Mouse (Mus musculus): Measurements from ENCODE around the gene Sox1.

The Sox1 gene

DNA sequence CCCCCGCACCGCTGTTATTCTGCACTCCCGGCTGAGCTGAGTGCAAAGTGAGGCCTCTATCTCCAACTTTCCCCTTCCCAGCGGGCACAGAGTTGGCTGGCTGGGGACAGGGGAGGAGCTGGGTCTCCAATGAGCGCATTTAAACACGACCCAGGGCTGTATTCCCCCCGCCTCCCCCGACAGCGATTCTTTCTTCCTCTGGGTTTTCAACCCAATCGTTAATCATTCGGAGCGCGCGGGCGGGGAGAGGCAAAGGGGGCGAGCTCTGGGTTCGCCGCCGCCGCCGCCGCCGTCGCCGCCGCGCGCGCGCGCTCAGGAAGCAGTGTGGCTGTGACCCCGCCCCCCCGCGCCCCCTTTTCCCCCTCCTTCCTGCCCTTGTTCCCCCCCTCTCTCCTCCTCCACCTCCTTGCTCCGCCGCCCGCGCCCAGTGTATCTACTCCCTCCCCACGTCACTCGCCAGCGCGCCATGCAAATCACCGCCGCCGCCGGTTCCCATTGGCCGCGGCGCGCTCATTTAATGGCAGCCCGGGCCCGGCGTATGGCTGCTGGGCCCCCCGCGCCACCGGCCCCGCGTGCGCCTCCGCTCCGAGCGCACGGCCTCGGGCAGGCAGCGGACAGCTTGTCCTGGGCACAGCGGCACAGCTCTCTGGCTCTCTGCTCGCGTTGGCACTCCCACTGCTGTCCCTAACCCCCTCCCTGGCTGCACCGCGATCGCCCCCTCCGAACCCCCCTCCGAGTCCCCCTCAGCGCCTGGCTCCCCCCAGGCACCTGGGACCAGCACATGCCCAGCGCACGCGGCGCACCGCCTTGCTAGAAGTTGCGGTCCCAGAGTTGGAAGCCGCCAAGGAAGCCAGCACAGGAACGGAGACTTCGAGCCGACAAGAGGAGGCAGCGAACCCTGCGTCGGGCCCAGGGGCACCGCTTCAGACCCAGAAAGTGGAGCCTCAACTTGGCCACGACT is at the start of gene Sox1:
Sox1 (plus strand) TSS at position 225 of the 961 bp plus-strand sequence.
- peak in 1 of 2 experiments; percentile 62 for DNase-seq (ENCODE audit: low spot score in 2 of 2)

DNA sequence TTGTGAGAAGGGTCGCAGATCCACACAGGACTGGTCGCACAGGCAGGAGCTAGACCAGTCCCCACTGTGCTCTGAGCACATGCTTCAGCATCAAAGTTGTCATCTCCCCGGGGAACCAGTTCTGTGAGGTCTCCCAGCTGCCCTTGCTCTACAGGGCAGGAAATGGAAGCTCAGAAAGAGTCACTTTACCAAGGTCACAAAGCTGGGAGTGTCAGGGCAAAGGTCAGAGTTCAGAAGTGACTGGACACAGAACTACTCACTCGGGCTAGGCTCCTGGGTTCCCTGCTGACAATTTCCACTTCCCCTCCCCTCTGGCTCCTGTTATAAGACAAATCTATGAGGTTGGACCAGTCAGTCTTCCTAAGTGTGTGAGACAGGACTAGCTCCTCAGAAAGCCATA is 49.2 kb upstream of the Sox1 start:
- no peak for DNase-seq (ENCODE audit: low spot score in 2 of 2)

DNA sequence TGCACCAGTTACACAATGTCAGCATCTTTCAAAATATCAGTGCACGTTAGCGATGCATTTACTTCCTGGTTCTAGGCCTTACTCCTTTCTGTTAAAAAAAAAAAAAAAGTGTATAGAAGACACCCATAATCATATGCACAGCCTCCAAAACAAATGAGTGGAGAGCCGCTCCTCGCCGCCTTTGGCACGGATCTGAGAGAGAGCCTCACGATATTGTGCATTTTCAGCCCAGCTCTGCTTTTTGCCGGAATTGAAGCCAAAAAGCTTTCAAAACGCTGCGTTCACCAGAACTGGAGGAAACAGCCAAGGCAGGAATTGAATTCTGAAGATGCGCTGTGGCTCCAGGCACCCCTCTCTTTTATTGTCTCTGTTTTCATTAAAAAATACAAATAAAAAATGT is 48.2 kb upstream of the Sox1 start:
- DNase-seq (ENCODE audit: low spot score in 2 of 2), result no peak

DNA sequence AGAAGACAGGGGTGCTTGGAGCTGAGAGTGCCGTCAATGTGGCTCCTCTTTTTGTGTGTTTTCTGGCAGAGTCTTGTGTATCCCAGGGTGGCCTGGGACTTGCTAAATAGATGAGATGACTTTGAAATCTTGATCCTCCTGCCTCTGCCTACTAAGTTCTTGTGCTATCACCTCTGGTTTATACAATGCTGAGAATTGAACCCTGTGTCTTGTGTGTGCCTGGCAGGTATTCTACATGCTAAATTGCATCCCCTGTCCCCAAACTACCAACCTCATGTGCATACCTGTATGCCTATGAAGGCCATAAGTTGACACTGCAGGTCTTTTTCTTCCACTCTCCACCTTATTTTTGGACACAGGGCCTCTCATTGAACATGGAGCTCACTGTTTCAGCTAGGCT is 46.8 kb upstream of the Sox1 start:
- DNase-seq (ENCODE audit: low spot score in 2 of 2), result no peak

DNA sequence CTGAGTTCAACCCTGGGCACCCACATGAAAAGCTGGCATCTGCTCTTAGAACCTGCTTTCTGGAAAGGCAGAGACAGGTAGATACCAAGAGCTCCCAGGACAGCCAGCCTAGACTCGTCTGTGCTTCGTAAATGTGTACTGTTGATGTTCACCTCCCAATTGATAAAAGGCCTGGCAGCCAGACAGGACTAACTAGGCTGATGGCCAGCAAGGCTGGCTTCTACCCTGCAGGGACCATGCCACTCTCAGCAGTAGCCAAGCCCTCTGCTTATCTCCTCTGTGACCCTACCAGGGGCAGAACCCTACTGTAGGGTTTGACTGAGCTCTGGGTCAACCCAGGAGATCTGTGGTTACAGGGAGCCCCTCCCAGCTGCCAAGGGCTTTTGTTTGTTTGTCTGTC is 45.5 kb upstream of the Sox1 start:
- DNase-seq (ENCODE audit: low spot score in 2 of 2), result no peak

DNA sequence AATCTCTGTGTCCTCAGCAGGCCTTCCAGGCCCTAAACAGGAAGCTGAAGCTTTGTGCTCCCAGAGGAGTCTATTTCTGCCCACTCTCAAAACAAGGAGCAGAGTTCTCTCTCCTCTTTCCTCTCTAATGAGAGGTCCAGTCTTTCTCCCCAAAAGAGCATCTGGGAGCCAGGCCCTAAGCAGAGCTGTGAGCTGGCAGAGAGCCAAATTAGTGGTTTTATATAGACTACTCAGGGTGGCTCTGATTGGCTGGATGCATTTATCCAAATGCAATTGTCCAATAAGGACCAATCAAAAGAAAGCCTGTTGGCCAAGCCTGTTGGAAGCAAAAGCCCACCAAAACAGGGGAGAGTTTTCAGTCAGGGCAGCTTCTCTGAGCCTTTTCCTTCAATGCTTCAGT is 44.0 kb upstream of the Sox1 start:
- no peak for DNase-seq (ENCODE audit: low spot score in 2 of 2)

DNA sequence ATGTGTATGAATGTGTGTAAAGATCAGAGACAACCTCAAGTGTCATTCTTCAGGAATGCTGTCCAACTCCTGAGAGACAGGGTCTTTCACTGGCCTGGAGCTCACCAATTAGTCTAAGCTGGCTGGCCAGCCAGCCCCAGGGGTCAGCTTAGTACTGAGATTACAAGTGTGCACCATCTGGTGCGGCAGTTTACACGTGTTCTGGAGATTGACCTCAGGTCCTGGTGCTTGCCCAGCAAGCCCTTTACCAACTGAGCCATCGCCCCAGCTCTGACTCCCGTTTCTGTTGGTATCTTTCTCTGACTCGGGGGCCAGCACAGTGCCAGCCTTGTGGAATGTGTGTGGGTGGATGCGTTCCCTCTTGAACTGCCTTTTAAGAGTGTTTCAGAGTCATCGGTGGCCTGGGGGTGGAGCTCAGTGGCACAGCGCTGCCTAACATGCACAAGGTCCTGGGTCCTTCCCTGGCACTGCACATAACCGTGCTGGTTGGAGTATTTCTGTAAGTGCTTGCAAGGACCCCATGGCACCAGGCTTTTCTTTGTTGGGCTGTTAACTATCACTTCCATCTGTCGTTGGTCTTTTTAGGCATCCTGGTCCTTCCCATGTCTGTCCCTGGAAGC is 40.6 kb upstream of the Sox1 start:
- DNase-seq (ENCODE audit: low spot score in 2 of 2), result no peak

DNA sequence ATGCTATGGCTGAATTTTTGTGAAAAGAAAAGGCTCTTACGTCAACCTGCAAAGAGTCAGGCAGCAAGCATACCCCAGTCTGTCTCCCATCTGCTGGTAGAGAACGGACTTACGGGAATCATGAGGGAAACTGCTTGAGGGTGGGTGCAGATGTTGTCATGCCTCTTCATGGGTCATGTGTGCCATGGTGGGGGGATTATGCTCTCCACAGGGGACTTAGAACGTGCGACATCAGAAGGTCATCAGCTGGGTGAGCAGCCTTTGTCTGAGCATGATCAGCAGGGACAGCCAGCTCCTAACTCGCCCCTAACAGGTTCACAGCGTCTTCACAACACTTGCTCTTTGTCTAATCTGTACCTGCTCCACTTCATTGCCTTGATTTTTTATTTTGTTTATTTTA is 26.9 kb upstream of the Sox1 start:
- no peak for DNase-seq (ENCODE audit: low spot score in 2 of 2)

DNA sequence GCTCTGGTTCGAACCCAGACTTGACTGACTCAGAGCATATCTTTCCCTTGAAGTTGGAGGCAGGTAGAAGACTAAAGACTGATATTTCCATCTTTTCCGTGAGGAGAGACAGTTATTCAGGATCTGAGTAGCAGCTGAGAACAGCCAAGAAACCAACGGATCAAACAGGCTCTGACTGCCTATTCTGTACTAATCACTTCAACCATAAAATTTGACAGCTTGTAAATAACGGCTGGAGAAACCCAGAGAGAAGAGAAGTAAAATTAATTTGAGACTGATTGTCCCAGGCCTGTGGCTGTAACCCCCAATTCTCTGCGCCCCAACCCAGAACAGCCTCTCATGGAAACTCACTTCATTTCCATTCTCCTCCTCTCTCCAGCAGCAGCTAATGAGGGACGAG is 26.2 kb upstream of the Sox1 start:
- no peak for DNase-seq (ENCODE audit: low spot score in 2 of 2)

DNA sequence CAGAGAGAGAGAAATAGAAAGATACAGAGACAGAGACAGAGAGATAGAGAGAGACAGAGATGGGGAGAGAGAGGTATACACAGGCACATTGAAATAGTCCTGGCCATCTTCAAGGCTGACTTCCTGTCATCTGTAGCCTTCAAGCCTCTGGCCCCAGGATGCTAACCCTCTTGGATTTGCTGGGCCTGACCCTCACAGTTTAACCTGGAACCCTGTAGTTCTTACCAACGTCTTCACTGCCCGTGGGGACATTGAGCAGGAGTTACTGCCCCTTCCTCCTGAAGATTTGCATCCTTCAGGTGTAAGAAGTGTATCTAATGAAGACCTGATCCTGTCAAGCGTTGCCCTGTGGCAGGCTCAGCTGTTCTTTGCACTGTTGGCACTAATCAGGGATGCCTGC is 14.0 kb upstream of the Sox1 start:
- no peak for DNase-seq (ENCODE audit: low spot score in 2 of 2)

DNA sequence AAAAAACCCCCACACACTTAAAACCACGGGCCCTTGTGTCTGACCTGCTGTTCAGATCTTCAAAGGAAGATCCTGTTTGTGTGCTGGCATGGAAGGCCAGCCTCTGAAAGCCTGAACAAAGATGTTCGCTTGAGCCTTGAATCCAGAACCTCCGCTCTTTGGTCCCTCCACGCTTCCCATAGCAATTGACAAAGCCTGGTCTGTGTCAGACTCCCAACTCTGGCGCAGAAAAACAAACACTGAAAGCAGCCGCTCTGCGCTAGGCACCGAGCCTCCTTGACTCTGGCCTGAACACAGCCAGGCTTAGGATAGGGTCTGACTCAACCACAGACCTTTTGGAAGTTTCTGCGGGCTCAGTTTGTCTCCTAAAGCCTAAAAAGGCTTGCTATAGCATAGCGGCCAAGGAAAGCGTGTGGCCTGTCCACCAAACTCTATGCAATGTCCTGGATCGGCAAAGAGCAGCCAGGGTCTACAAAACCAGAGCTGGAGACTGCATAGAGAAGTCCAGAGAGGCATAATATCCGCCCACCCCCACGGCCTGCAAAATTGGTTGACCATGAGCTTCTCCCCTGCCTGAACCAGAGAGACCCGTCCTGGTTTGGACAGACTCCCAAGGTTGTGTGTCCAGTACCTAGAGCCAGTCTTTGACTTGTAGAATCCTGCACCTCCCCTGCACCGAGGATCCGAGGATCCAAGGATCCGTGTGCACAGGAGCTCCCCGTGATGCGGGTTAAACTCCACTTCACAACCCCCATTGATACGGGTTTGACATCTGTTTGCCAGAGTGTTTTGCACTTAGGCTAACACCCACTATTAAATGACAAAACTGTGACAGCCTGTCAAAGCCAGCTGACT is 12.2 kb upstream of the Sox1 start:
- no peak for DNase-seq (ENCODE audit: low spot score in 2 of 2)

DNA sequence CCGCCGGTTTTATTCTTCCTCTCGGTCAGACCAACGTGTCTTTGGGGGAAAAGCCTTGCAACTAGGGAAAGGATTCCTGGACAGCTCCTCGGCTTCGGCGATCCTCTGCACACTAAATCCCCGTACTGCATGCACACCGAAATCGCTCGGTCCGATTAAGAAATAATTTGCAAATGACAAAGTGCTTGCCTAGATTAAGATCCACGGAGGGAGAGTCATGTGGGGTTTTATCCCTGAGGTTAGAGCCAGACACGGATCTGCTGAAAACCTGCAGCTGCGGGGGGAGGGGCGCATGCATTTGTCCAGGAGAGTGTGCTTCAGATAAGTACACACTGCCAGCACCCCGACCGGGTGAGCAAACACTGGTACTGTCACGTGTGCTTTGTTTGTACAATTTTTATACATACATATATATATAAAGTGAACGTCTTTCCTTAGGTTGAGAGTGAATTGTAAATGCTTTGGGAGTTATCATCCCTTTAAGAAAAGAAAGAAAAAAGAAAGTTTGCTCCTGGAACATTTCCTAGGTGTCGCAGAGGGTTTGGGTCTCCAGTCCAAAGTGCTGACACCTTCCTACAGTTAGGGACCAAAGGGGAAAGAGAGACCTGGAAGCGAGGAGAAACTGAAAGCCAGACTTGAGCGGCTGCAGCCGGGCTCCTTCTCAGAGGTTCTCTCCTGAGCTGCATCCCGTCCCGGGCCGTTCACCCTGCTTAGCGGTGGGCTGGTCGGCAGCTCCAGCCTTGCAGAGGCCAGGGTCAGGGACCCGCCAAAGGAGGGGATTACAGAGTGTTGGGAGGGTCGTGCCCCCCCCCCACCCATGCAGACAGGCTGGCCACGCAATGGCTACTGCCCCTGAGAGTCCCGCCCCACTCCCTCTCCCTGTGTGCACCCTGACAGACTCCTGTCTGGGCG is 10.9 kb upstream of the Sox1 start:
- no peak for DNase-seq (ENCODE audit: low spot score in 2 of 2)

DNA sequence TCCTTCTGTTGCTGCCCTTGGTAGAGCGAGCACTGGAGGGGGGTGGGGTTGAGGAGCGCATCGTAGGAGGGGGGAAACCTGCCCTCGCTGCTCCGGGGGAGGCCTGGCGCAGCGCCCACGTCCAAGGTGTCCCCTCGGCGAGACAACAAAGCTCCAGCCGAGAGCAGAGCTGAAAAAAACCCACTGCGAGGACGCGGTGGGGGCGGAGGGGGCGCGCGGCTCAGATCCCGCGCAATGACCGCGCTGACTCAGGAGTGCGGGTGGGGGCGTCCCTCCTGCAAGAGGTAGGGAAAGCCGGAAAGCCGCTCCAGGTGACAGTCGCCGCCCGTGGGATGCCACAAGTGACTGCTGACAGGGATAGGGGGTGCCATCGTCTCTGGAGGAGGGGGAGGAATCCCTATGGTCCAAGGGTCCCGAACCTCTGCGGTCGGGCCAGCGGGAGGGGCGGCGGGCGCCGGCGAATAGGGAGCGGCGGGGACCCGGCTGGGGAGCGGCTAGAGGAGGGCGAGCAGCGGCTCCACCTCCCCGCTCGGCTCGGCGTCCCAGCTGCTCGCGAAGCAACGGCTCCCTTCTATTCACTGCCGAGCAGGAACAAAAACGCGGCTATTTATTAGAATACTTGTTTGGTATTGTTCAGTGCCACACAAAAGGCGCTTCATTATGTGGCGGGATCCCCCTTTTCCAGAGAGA is 10.0 kb upstream of the Sox1 start:
- DNase-seq (ENCODE audit: low spot score in 2 of 2), result no peak

DNA sequence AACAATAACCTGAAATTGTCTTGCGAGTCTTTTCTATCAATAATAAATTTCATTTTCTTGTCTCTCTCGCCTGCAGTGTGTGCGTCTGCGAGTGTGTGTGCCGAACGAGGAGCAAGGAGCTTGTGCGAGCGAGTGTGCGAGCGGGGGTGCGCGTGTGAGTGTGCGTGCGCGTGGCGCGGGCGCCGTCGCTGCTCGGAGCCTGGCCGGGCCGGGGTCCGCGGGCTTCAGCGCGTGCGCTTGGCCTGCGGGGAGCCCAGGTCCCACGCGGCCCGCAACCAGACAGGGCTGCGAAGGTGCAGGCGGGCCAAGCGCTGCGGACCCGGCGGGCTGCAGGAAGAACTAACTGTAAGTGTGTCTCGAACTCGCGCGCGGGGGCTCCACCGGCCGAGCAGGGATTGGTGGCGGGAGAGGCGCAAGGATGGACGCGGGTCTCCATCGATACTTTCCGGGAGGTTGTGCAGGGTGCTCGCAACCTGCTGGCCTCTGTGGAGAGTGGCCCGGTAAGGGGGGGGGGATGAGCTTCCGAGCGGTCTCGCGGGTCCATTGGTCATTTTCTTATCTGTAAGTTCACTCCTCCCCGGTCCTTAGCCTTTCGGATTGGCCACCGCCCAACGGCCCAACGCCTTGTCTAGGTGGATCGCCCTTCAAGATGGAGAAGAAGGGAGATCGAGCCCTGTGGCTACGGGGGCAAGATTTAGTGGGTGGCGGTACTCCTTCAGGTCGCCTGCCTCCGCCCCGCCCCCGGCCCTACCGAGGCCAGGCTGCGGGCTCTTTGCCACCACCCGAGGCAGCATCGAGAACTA is 9.2 kb upstream of the Sox1 start:
- no peak for DNase-seq (ENCODE audit: low spot score in 2 of 2)

DNA sequence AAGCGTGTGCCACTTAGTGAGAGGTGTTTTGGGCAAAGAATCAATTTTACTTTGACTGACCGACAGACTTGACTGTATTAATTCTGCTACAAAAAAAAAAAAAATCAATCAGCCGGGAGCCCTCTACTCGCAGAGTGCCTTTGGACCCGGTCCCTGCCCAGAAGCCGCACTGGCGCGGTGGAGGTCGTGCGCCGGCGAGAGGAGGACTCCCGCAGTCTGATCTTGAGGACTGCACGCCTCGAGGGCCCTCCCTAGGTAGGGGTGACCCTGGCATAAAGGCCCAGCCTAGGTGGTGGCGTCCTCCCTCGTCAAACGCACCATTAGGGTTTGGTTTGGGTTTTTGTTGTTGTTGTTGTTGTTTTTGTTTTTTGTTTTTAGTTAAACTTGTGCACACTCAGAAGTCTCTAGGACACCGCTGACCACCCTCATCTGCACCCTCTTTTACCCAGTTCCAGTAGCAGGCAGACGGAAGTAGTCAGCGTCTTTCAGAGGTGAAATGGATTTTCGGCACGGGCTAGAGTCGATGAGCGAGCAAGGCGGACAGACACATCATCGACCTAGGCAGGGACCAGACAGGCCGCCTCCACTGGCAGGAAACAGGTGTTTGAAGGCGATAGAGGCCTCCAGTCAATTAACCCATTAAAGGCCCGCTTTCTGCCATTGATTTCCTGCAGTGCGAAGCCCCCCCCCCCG is 8.4 kb upstream of the Sox1 start:
- no peak for DNase-seq (ENCODE audit: low spot score in 2 of 2)

DNA sequence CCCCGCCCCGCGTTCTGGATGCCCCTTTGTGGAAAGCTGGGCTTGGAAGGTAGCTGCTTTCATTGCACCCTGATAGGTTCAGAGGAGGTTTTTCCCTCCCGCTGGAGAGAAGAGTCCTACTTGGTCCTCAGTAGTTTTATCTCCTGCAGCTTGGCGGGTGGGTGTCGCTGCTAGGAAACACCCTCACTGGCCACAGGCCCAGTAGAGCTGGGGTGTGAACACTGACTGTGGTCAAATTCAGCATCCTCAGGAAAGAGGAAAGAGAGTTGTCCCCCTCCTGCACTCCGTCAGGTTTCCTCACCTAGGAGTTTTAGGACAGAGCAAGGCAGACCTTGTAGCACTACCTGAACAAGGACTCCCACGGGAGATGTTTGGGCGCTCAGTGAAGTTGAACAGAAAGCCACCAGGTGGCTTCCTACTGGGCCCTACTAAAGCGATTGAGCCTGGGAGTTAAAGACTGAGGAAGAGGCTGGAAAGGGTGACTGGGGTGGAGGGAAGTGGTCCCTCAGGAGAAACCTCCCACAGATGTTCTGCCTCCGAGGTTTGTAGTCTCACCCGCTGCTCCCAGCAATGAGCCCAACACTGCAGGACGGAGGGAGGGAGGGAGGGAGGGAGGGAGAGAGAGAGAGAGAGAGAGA is 7.8 kb upstream of the Sox1 start:
- DNase-seq (ENCODE audit: low spot score in 2 of 2), result no peak

DNA sequence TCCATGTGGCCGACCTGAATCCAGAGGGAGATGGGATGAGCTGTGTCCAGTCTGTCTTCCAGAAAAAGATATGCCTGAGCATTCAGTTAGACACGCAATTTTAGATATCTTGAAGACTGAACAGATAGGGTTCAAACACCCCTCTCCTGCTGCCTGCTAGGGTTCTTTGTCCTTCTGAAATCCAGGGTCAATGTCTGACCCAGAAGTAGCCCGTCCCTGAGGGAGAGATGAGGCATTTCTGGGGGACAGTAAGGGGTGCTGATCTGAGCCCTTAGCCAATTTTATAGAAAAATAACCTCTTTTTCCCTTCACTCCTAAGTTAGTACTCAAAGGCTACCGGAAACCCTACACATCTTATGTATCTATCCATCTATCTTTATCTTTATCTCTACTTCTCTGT is 7.2 kb upstream of the Sox1 start:
- no peak for DNase-seq (ENCODE audit: low spot score in 2 of 2)

DNA sequence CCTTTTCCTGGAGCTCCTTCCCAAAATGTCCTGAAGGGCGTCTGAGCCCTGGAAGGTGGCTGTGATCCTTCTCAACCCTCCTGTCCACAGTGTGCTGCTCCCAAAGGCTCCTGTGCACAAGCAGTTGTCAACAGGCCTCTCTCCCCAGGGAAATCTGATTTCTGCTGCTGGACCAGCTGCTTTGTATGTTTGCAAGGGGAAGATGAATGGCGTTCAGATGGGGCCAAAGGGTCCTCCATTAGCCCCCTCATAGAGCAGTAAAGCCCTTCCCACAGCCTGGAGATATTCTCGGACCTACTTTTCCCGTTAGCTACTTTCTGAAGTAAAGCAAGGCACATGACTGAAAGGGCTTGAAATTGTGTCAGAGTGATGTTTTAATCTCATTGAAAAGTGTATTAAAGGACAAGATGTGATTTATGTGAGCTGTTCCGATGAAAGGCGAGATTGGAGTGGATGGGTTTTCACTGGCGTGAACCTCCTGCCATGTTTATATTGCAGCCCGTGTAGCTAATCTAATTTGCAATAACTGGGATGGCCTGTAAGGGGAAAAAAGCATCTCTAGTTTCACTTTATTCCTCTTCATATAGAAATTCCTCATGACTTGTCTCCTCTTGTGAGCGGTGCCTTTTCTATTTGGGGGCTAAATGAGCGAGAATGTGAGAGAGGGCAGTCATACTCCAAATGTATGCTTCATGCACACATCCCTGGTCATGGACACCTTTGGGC is 6.5 kb upstream of the Sox1 start:
- DNase-seq (ENCODE audit: low spot score in 2 of 2), result no peak

Measured in spleen, postnatal 4 days (tissue).